Mouse (Mus musculus) central nervous system, embryonic 14 days (tissue): ENCODE data around the gene Homez. TPM values are rescaled to one million over a fixed set of nuclear protein-coding genes. Genes with fewer than 3 reads are reported as not detected.

Source experiments
- polyA plus RNA-seq: library from polyadenylated mRNA; depleted of rRNA; stranded (reverse); fragments of >200 nt; gene quantifications from 2 replicates; pipeline ENCODE4 v1.2.3, GENCODE M21; 2012; rRNA removed

The Homez gene
- 8.5 and 9.0 TPM in 2 replicates for polyA plus RNA-seq

GRCm38 (mm10) chr14:54870861-54871260 is at the start of gene Homez:
TSS of gene Homez (minus strand) at chr14:54870961.

GRCm38 (mm10) chr14:54912886-54913285 is 42.1 kb upstream of the Homez start, which contains the start of gene Slc22a17:
TSS of gene Slc22a17 (minus strand) at chr14:54913132.

GRCm38 (mm10) chr14:54892200-54892599 is 21.4 kb upstream of the Homez start, which contains the start of gene Pabpn1:
TSS of gene Pabpn1 (plus strand) at chr14:54892500.

GRCm38 (mm10) chr14:54883154-54884021 is 12.6 kb upstream of the Homez start, which contains the start of the genes Bcl2l2 and Gm20521:
TSS of gene Bcl2l2 (plus strand) at chr14:54883377.
TSS of gene Gm20521 (plus strand) at chr14:54883441.

GRCm38 (mm10) chr14:54877048-54877715 is 6.4 kb upstream of the Homez start, which contains the start of gene Ppp1r3e:
TSS of gene Ppp1r3e (minus strand) at chr14:54877550.

GRCm38 (mm10) chr14:54813991-54814390 is 56.8 kb downstream of the Homez start, which contains the start of gene Rnf212b:
TSS of gene Rnf212b (plus strand) at chr14:54814141.

Other genes starting within 250 kb of the Homez start
- gene Psmb11, start 249.5 kb downstream of the Homez start, polyA plus RNA-seq, result 0.06 and 0.39 TPM in 2 replicates
- not detected in 2 replicates for gene Gm17606, start 230.0 kb downstream of the Homez start, polyA plus RNA-seq
- 58.5 and 72.3 TPM in 2 replicates for gene Cdh24, start 229.6 kb downstream of the Homez start, polyA plus RNA-seq
- gene 1700123O20Rik, start 184.7 kb downstream of the Homez start, polyA plus RNA-seq, result 70.3 and 72.1 TPM in 2 replicates
- 356 and 358 TPM in 2 replicates for gene Acin1, start 184.0 kb downstream of the Homez start, polyA plus RNA-seq
- gene Gm29776, start 172.1 kb downstream of the Homez start, polyA plus RNA-seq, result 0.09 and 0.20 TPM in 2 replicates
- gene Cebpe, start 158.8 kb downstream of the Homez start, polyA plus RNA-seq, result 0.16 and 0.17 TPM in 2 replicates
- gene Slc7a8, start 89.0 kb downstream of the Homez start, polyA plus RNA-seq, result 9.6 and 9.9 TPM in 2 replicates
- gene Rnf212b, start 56.8 kb downstream of the Homez start, polyA plus RNA-seq, result not detected in 2 replicates
- gene Ppp1r3e, start 6.6 kb upstream of the Homez start, polyA plus RNA-seq, result 14.7 and 18.0 TPM in 2 replicates
- gene Bcl2l2, start 12.4 kb upstream of the Homez start, polyA plus RNA-seq, result 47.4 and 48.0 TPM in 2 replicates
- gene Gm20521, start 12.5 kb upstream of the Homez start, polyA plus RNA-seq, result 0.39 and 0.41 TPM in 2 replicates
- 736 and 777 TPM in 2 replicates for gene Pabpn1, start 21.5 kb upstream of the Homez start, polyA plus RNA-seq
- 504 and 538 TPM in 2 replicates for gene Slc22a17, start 42.2 kb upstream of the Homez start, polyA plus RNA-seq
- 33.6 and 38.5 TPM in 2 replicates for gene Efs, start 55.2 kb upstream of the Homez start, polyA plus RNA-seq
- 0.35 and 0.47 TPM in 2 replicates for gene Il25, start 61.7 kb upstream of the Homez start, polyA plus RNA-seq
- 3.6 and 8.9 TPM in 2 replicates for gene Cmtm5, start 65.3 kb upstream of the Homez start, polyA plus RNA-seq
- 0.21 and 0.36 TPM in 2 replicates for gene Myh6, start 96.0 kb upstream of the Homez start, polyA plus RNA-seq
- not detected in 2 replicates for gene Gm17428, start 106.0 kb upstream of the Homez start, polyA plus RNA-seq
- gene Myh7, start 123.7 kb upstream of the Homez start, polyA plus RNA-seq, result 5.9 and 18.0 TPM in 2 replicates
- 56.3 and 58.2 TPM in 2 replicates for gene Ngdn, start 144.5 kb upstream of the Homez start, polyA plus RNA-seq
- gene Zfhx2, start 221.4 kb upstream of the Homez start, polyA plus RNA-seq, result 16.4 and 19.1 TPM in 2 replicates
- 17.4 and 19.9 TPM in 2 replicates for gene Thtpa, start 223.8 kb upstream of the Homez start, polyA plus RNA-seq
- 15.2 and 17.0 TPM in 2 replicates for gene Ap1g2, start 235.6 kb upstream of the Homez start, polyA plus RNA-seq
- gene Jph4, start 246.0 kb upstream of the Homez start, polyA plus RNA-seq, result 123 and 132 TPM in 2 replicates